Mouse (Mus musculus) G1E (cell line): ENCODE measurements at regions not wholly inside any gene's neighbourhood (a gene's known extent, or its start where the extent isn't known, plus 50 kb on each side); places are given as distances from the start of the nearest gene placed in this dataset.

Experiments used
- CTCF ChIP-seq: IDR thresholded peaks from 2 replicates; pipeline ENCODE4 v1.5.1; 2012; ENCODE audit warnings: low read depth, low read length, inconsistent platforms, mixed read lengths
- GATA1 ChIP-seq: IDR thresholded peaks from 2 replicates; pipeline ENCODE4 v1.6.1; 2012; ENCODE audit warnings: borderline replicate concordance, low read length, inconsistent platforms, mixed read lengths
- GATA2 ChIP-seq: IDR thresholded peaks from 2 replicates; pipeline ENCODE4 v1.6.1; 2012; ENCODE audit warnings: low read depth, low read length, inconsistent platforms, borderline replicate concordance
- POLR2AphosphoS5 ChIP-seq: IDR thresholded peaks from 2 replicates; pipeline ENCODE4 v1.6.1; 2012; ENCODE audit warnings: low read depth, low read length, inconsistent platforms; ENCODE audit not compliant: insufficient replicate concordance
- TAL1 ChIP-seq: conservative IDR thresholded peaks from 2 replicates; pipeline ENCODE4 v1.6.1; 2012; ENCODE audit warnings: low read depth, low read length, inconsistent platforms, mixed read lengths

DNA sequence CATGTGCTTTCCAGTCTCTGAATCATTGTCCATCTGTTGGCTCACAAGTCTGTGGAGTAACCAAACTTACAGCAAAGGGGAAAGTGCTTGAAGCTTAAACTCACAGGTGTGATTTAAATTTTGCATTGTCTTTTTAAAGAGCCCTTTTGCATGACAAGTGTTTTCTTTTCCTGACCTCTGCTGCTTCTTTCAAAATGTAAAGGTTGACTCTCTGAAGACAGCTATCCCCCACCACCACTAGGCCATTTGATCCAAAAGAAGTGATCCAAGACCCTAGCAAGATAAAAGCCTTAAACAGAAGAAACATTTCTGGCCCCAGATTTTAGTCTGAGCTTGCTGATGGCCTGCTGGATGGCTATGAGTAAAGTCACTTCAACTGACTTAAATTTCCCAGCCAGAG lies 118.6 kb downstream of the Gm12728 start:
- TF ChIP-seq CTCF (no peak), GATA1 (no peak), GATA2 (no peak), TAL1 (no peak), POLR2AphosphoS5 (no peak)
